Mouse (Mus musculus) G1E (cell line): ENCODE measurements around the gene Rspry1.

ENCODE experiments used
- CTCF ChIP-seq: IDR thresholded peaks from 2 replicates; pipeline ENCODE4 v1.5.1; 2012; ENCODE audit warnings: low read depth, low read length, inconsistent platforms, mixed read lengths
- GATA1 ChIP-seq: IDR thresholded peaks from 2 replicates; pipeline ENCODE4 v1.6.1; 2012; ENCODE audit warnings: borderline replicate concordance, low read length, inconsistent platforms, mixed read lengths
- GATA2 ChIP-seq: IDR thresholded peaks from 2 replicates; pipeline ENCODE4 v1.6.1; 2012; ENCODE audit warnings: low read depth, low read length, inconsistent platforms, borderline replicate concordance
- POLR2AphosphoS5 ChIP-seq: IDR thresholded peaks from 2 replicates; pipeline ENCODE4 v1.6.1; 2012; ENCODE audit warnings: low read depth, low read length, inconsistent platforms; ENCODE audit not compliant: insufficient replicate concordance
- TAL1 ChIP-seq: conservative IDR thresholded peaks from 2 replicates; pipeline ENCODE4 v1.6.1; 2012; ENCODE audit warnings: low read depth, low read length, inconsistent platforms, mixed read lengths

GRCm38 (mm10) chr8:94699366-94699765 is 97.6 kb downstream of the Rspry1 start:
- no peak for TF ChIP-seq GATA1
- no peak for TF ChIP-seq CTCF
- no peak for TF ChIP-seq TAL1
- TF ChIP-seq GATA2 = no peak
- no peak for TF ChIP-seq POLR2AphosphoS5
